Mouse (Mus musculus) C2C12 (cell line): ENCODE data around the gene Tubgcp2.

Experiments
- CTCF ChIP-seq: IDR thresholded peaks from one replicate; pipeline ENCODE4 v1.5.1; 2011; ENCODE audit not compliant: control insufficient read depth, insufficient read depth, insufficient read length
- MYOG ChIP-seq: IDR thresholded peaks from one replicate; pipeline ENCODE4 v1.6.1; 2011; ENCODE audit not compliant: control insufficient read depth, insufficient read length; ENCODE audit errors: extremely low read depth

DNA sequence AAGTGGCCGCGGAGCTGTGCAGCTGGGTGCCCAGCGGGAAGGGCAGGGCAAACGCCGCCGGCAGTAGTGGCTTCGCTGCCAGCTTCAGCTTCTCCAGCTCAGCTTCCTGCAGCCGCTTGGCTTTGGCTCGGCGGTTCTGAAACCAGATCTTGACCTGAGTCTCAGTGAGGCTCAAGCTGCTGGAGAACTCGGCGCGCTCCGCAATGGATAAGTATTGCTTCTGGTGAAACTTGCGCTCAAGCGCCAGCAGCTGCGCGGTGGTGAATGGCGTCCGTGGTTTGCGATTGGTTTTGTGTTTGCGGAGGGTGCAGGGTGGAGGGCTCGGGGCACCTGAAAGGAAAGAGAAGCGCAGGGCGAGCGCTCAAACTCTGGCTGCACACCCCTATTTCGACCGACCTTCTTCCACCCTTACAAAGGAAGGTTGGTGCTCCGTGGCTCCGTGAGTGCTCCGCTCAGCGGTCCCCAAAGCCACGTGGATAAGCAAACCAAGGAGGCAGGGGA is 11.4 kb upstream of the Tubgcp2 start:
- TF ChIP-seq CTCF (no peak), MYOG (no peak)
